Mouse (Mus musculus): ENCODE results near the gene Tent5b.

- TF ChIP-seq CTCF (IDR thresholded peaks at IDR 0.05; ENCODE audit: control insufficient read depth, insufficient read depth, insufficient replicate concordance, low read depth, low read length) (no peak), POLR2A (IDR thresholded peaks at IDR 0.05; ENCODE audit: control insufficient read depth, low read depth, low read length) (no peak)
Observed at GRCm38 (mm10) chr4:133469122-133469521, 10.8 kb upstream of the Tent5b start.

Measured in testis, adult 2 months (tissue).